Mouse (Mus musculus) liver, embryonic 14.5 days (tissue): ENCODE data around the gene Ksr2. TPM values are rescaled to one million over a fixed set of nuclear protein-coding genes. Genes with fewer than 3 reads are reported as not detected.

Experiments
- ATAC-seq: fragments of 200-750 bp; cut with Nextera tagmentation; 2 replicates; pipeline ENCODE4 v1.8.0; 2017; ENCODE audit warnings: moderate number of reproducible peaks, mild to moderate bottlenecking, moderate library complexity; ENCODE audit not compliant: insufficient read depth
- DNase-seq, 3 experiments: peaks; one replicate each; pipeline ENCODE4 v3.0.0-alpha.2; 2012 to 2013; ENCODE audit warnings: low read depth in 3 of 3, low spot score in 3 of 3
- H3K27ac ChIP-seq: fragments of 300-500 bp; sonication (generic); 2 replicates; pipeline ENCODE4 v1.5.1; 2014; ENCODE audit warnings: moderate library complexity, mild to moderate bottlenecking, control low read depth, inconsistent platforms
- H3K27me3 ChIP-seq: fragments of 300-500 bp; sonication (generic); 2 replicates; pipeline ENCODE4 v1.6.1; 2014; ENCODE audit warnings: mild to moderate bottlenecking, low read length, moderate library complexity; ENCODE audit not compliant: control insufficient read depth, insufficient read depth
- H3K36me3 ChIP-seq: fragments of 300-500 bp; sonication (generic); replicated peaks from 2 replicates; pipeline ENCODE4 v1.6.1; 2014; ENCODE audit warnings: low read depth; ENCODE audit not compliant: control insufficient read depth, insufficient read depth
- H3K4me1 ChIP-seq, 2 experiments: fragments of 200-500 bp in 1 of 2; fragments of 300-500 bp in 1 of 2; sonication (generic) in 1 of 2; replicated peaks; 2 replicates each; pipeline ENCODE4 v1.6.1; 2012 to 2014; ENCODE audit warnings: antibody characterized with exemption in 1 of 2, inconsistent platforms in 1 of 2, low read length in 1 of 2; ENCODE audit not compliant: control insufficient read depth in 2 of 2, insufficient read depth in 2 of 2
- H3K4me2 ChIP-seq: fragments of 300-500 bp; sonication (generic); 2 replicates; pipeline ENCODE4 v1.6.1; 2014; ENCODE audit warnings: low read depth, mild to moderate bottlenecking, control low read depth, moderate library complexity
- H3K4me3 ChIP-seq, 2 experiments: fragments of 200-500 bp in 1 of 2; fragments of 300-500 bp in 1 of 2; sonication (generic) in 1 of 2; 2 replicates each; pipeline ENCODE4 v1.5.1; 2012 to 2014; ENCODE audit warnings: low read depth in 2 of 2, low read length in 2 of 2, mild to moderate bottlenecking in 2 of 2, control low read depth in 1 of 2, inconsistent platforms in 1 of 2, moderate library complexity in 1 of 2; ENCODE audit not compliant: insufficient read depth in 1 of 2
- H3K9ac ChIP-seq: fragments of 300-500 bp; sonication (generic); replicated peaks from 2 replicates; pipeline ENCODE4 v1.6.1; 2014; ENCODE audit warnings: mild to moderate bottlenecking, control low read depth, moderate library complexity
- H3K9me3 ChIP-seq: fragments of 300-500 bp; sonication (generic); 2 replicates; pipeline ENCODE4 v1.6.1; 2016; ENCODE audit warnings: low read length, mixed read lengths; ENCODE audit not compliant: control insufficient read depth
- CTCF ChIP-seq: IDR thresholded peaks from 2 replicates; pipeline ENCODE4 v1.5.1; 2016; ENCODE audit warnings: antibody characterized with exemption, low read depth, control low read depth
- EP300 ChIP-seq: IDR thresholded peaks from 2 replicates; pipeline ENCODE4 v1.6.1; 2016; ENCODE audit warnings: antibody characterized with exemption, low read depth
- WGBS: fragments of 180-500 bp; shearing (Covaris S2); extraction: QIAGEN DNeasy Blood & Tissue Kit; methylation state at CpG from one replicate; pipeline ENCODE4 v1.1.7; 2014; ENCODE audit not compliant: insufficient replicate concordance; 5-methylcytosine and 5-hydroxymethylcytosine counted together
- polyA plus RNA-seq, 2 experiments: library from polyadenylated mRNA; depleted of rRNA in 1 of 2; stranded (reverse) in 1 of 2; unstranded in 1 of 2; fragments of >200 nt; fragmentation: Nextera tagmentation in 1 of 2; extraction: Ambion mirVana in 1 of 2; gene quantifications; 2 replicates each; pipeline versions ENCODE4 v1.2.1 to v1.2.3; 2012 to 2014

Ksr2 gene
- polyA plus RNA-seq, 2 experiments, result 0.01 to 0.04 TPM

DNA sequence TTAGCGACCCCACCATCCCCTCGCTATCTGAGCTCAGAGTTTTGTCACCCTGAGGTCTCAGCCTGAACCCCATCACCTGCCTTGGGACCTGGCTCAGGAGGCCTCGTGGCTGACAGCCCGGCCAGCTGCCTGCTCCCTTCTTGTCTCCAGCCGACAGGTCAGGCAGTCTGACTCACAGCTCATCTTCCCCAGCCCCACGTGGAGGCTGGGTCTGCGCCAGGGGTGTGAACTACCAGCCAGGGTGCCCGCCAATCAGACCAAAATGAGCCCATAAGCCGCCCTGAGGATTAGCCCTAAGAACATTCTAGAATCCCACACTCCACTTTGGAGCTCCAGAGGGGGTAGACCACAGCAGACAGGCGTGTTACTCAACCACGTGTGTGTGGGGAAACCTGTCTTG is 365.4 kb downstream of the Ksr2 start:
- Histone ChIP-seq H3K9me3 (no peaks in the 10 kb centered on the region), H3K36me3 (no peaks in the 10 kb centered on the region), H3K9ac (no peak overlapping the region), H3K4me1 (no peaks in the 10 kb centered on the region), H3K27me3 (no peaks in the 10 kb centered on the region), H3K27ac (no peak overlapping the region), H3K4me3 (no peak overlapping the region), H3K4me2 (no peak overlapping the region)
- DNase-seq, result no peak
- 43% methylated on average over 11 of the region's 11 CpGs for WGBS
- no peak for TF ChIP-seq EP300
- no peak for TF ChIP-seq CTCF
- ATAC-seq, result no peak

GRCm38 (mm10) chr5:117780681-117781080 is 366.9 kb downstream of the Ksr2 start, which contains the start of gene Nos1:
Gene Nos1 (plus strand): TSS chr5:117781032.
- Histone ChIP-seq H3K36me3 (no peaks in the 10 kb centered on the region), H3K4me2 (no peak within 1 kb of the TSS), H3K9me3 (no peaks in the 10 kb centered on the region), H3K9ac (no peak within 1 kb of the TSS), H3K27me3 (no peaks in the 10 kb centered on the region), H3K4me3 (no peak within 1 kb of the TSS), H3K27ac (no peak within 1 kb of the TSS), H3K4me1 (no peaks in the 10 kb centered on the region)
- DNase-seq (no peak), ATAC-seq (no peak)
- no peak for TF ChIP-seq CTCF
- TF ChIP-seq EP300, result no peak
- WGBS, result 26% methylated on average over 10 of the region's 10 CpGs

DNA sequence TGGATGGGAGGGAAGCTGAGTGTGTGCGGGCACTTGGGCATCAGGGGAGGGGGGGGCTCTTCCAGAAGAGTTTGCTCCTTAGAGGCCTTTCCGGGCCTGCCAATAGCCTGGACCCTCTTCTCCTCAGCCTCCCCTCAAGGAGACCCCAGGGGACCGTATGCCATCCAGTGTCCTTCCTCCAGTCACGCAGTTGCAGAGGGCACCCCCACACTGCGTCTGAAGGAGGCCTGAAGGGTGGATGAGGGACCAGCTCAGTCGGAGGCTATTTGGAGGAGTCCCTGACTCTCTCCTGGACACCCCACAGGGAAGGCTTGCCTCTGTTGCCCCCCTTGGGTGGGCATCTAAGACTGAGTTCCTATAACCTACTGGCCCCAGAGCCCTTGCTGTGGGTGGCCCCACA is 367.4 kb downstream of the Ksr2 start:
- no peak overlapping the region for H3K4me3 ChIP-seq
- H3K27me3 ChIP-seq, result no peaks in the 10 kb centered on the region
- no peak overlapping the region for H3K4me2 ChIP-seq
- no peak overlapping the region for H3K27ac ChIP-seq
- no peaks in the 10 kb centered on the region for H3K4me1 ChIP-seq
- no peaks in the 10 kb centered on the region for H3K9me3 ChIP-seq
- H3K36me3 ChIP-seq, result no peaks in the 10 kb centered on the region
- WGBS, result 49% methylated on average over 5 of the region's 6 CpGs
- ATAC-seq (no peak), DNase-seq (no peak)
- TF ChIP-seq EP300 (no peak), CTCF (no peak)
- H3K9ac ChIP-seq, result no peak overlapping the region

- DNase-seq, result no peak
- Histone ChIP-seq H3K9me3 (no peaks in the 10 kb centered on the region), H3K4me1 (no peaks in the 10 kb centered on the region), H3K27ac (no peak overlapping the region), H3K27me3 (no peaks in the 10 kb centered on the region), H3K4me2 (no peak overlapping the region), H3K4me3 (no peak overlapping the region), H3K36me3 (no peaks in the 10 kb centered on the region), H3K9ac (no peak overlapping the region)
- WGBS, result 47% methylated on average over 6 of the region's 6 CpGs
- ATAC-seq, result no peak
- no peak for TF ChIP-seq EP300
- TF ChIP-seq CTCF, result no peak
Observed at GRCm38 (mm10) chr5:117790071-117790470, 376.3 kb downstream of the Ksr2 start.

- TF ChIP-seq EP300, result no peak
- TF ChIP-seq CTCF, result no peak
- Histone ChIP-seq H3K4me1 (no peaks in the 10 kb centered on the region), H3K36me3 (no peaks in the 10 kb centered on the region), H3K4me2 (no peak overlapping the region), H3K27me3 (no peaks in the 10 kb centered on the region), H3K4me3 (no peak overlapping the region), H3K9me3 (no peaks in the 10 kb centered on the region), H3K27ac (no peak overlapping the region), H3K9ac (no peak overlapping the region)
- no peak for DNase-seq
- ATAC-seq, result no peak
- 75% methylated on average over 14 of the region's 14 CpGs for WGBS
Observed at GRCm38 (mm10) chr5:117791875-117792274, 378.1 kb downstream of the Ksr2 start.
